Mouse (Mus musculus) testis, adult 2 months (tissue): ENCODE data around the gene Manba. TPM values are rescaled to one million over a fixed set of nuclear protein-coding genes. Genes with fewer than 3 reads are reported as not detected.
A peak's percentile ranks its signal among the peaks of the same experiment; 100 is the strongest.

Experiments
- H3K27ac ChIP-seq: fragments of 200-500 bp; 2 replicates; pipeline ENCODE4 v1.5.1; 2012; ENCODE audit warnings: low read depth, low read length; ENCODE audit not compliant: control insufficient read depth, insufficient read depth
- H3K27me3 ChIP-seq: fragments of 200-500 bp; 2 replicates; pipeline ENCODE4 v1.6.1; 2012; ENCODE audit warnings: mild to moderate bottlenecking, low read length, moderate library complexity; ENCODE audit not compliant: control insufficient read depth, insufficient read depth
- H3K36me3 ChIP-seq: fragments of 200-500 bp; 2 replicates; pipeline ENCODE4 v1.6.1; 2012; ENCODE audit warnings: mild to moderate bottlenecking, low read length; ENCODE audit not compliant: control insufficient read depth, insufficient read depth
- H3K4me1 ChIP-seq: fragments of 200-500 bp; 2 replicates; pipeline ENCODE4 v1.6.1; 2012; ENCODE audit warnings: low read length; ENCODE audit not compliant: control insufficient read depth, insufficient read depth
- H3K4me3 ChIP-seq: fragments of 200-500 bp; 2 replicates; pipeline ENCODE4 v1.5.1; 2012; ENCODE audit warnings: low read depth, mild to moderate bottlenecking, low read length, moderate library complexity, mixed read lengths; ENCODE audit not compliant: control insufficient read depth
- CTCF ChIP-seq: fragments of 200-500 bp; IDR thresholded peaks from 2 replicates; pipeline ENCODE4 v1.5.1; 2012; ENCODE audit warnings: low read depth, mild to moderate bottlenecking, inconsistent platforms, low read length, moderate library complexity; ENCODE audit not compliant: control insufficient read depth, insufficient read depth, insufficient replicate concordance
- POLR2A ChIP-seq: fragments of 200-500 bp; IDR thresholded peaks from 2 replicates; pipeline ENCODE4 v1.6.1; 2012; ENCODE audit warnings: low read depth, mild to moderate bottlenecking, inconsistent platforms, low read length, moderate library complexity; ENCODE audit not compliant: control insufficient read depth
- polyA plus RNA-seq: library from polyadenylated mRNA; depleted of rRNA; stranded (reverse); fragments of >200 nt; gene quantifications from 2 replicates; pipeline ENCODE4 v1.2.3, GENCODE M21; 2012

The Manba gene
- polyA plus RNA-seq, 1 experiment, result 8.5 TPM

DNA sequence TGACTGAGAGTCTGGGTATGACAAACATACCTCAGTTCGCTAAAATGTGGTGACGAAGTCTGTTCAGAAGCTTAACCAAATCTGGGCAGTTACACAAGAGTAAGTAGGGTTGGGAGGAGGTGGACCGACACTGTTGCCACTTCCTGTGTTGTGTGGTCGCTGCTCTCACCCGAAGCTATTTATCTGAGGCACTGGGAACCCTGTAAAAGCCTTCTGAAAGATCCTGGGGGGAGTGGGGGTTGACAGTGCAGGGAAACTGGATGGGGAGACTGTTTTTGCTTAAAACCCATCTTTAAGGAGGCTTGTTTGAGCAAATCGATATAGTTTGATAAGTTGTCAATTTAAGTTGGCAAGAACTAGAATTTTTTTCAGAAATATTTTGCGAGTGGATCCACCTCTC is 45.2 kb upstream of the Manba start:
- Histone ChIP-seq H3K27me3 (no peaks in the 10 kb centered on the region), H3K4me1 (no peaks in the 10 kb centered on the region; the same call in 1 of the 2 replicates), H3K36me3 (peaks cover 3% of the 10 kb centered on the region), H3K4me3 (peak overlapping the region; percentile 99), H3K27ac (peak overlapping the region; percentile 98)
- TF ChIP-seq POLR2A (no peak), CTCF (no peak)

GRCm38 (mm10) chr3:135440621-135441020 is 44.8 kb upstream of the Manba start:
- no peak overlapping the region for H3K27ac ChIP-seq
- no peak for TF ChIP-seq POLR2A
- TF ChIP-seq CTCF, result no peak
- H3K36me3 ChIP-seq, result peaks cover 1% of the 10 kb centered on the region

GRCm38 (mm10) chr3:135444930-135445329 is 40.5 kb upstream of the Manba start:
- Histone ChIP-seq H3K4me3 (no peak overlapping the region), H3K4me1 (no peaks in the 10 kb centered on the region; the same call in 1 of the 2 replicates), H3K36me3 (peaks cover 1% of the 10 kb centered on the region; the same call in 1 of the 2 replicates), H3K27ac (no peak overlapping the region), H3K27me3 (no peaks in the 10 kb centered on the region)
- no peak for TF ChIP-seq CTCF
- TF ChIP-seq POLR2A, result no peak

More at GRCm38 (mm10) chr3:135440621-135441020, 44.8 kb upstream of the Manba start:
- Histone ChIP-seq H3K27me3 (no peaks in the 10 kb centered on the region), H3K4me1 (no peaks in the 10 kb centered on the region; the same call in 1 of the 2 replicates), H3K4me3 (peak overlapping the region; percentile 99; the same call in 1 of the 2 replicates)

DNA sequence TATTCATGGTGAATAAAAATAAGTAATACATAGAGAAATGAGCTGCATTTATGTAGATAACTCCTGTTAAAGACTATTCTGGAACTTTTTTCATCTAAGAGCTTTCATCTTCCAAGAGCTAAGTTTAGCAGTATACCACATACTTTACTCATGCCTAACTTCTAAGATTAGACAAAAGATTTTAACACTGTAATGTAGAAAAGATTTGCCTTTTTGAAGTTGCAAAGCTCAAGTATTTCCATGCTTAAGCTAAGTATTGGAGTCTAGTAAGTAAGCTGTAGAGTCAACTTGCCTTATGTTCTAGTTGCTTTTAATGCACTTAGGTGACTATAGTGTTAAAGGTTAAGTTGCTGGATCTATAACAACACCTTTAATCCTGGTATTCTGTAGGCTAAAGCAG is 26.4 kb upstream of the Manba start:
- TF ChIP-seq POLR2A (no peak), CTCF (no peak)
- no peak overlapping the region for H3K4me3 ChIP-seq
- H3K27me3 ChIP-seq, result no peaks in the 10 kb centered on the region
- no peak overlapping the region for H3K27ac ChIP-seq
- H3K4me1 ChIP-seq, result no peaks in the 10 kb centered on the region
- peaks cover 4% of the 10 kb centered on the region for H3K36me3 ChIP-seq

- no peaks in the 10 kb centered on the region for H3K27me3 ChIP-seq
- no peak overlapping the region for H3K4me3 ChIP-seq
- H3K27ac ChIP-seq, result no peak overlapping the region
- H3K4me1 ChIP-seq, result no peaks in the 10 kb centered on the region
- no peak for TF ChIP-seq CTCF
- no peak for TF ChIP-seq POLR2A
- H3K36me3 ChIP-seq, result no peaks in the 10 kb centered on the region
Measured at GRCm38 (mm10) chr3:135468402-135468801, 17.0 kb upstream of the Manba start.

DNA sequence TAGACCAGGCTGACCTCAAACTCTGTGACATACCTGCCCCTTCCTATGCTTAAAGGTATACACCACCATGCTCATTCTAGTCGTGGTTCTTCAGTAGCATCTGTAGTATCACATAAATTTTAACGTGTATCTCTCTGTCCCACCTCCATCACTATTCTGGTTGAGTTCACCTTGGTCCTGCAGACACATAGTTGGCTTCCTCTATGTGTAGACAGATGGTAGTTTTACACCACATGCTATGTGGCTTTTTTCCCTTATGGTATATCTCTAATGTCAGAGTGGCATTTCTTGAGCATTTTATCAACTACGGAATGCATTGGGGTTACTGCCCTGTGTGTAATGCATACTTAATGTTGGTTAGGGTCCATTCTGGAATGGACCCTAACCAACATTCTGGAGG is 16.3 kb upstream of the Manba start:
- H3K4me1 ChIP-seq, result no peaks in the 10 kb centered on the region
- H3K27ac ChIP-seq, result no peak overlapping the region
- TF ChIP-seq POLR2A (no peak), CTCF (no peak)
- H3K4me3 ChIP-seq, result no peak overlapping the region
- H3K36me3 ChIP-seq, result no peaks in the 10 kb centered on the region
- H3K27me3 ChIP-seq, result no peaks in the 10 kb centered on the region

DNA sequence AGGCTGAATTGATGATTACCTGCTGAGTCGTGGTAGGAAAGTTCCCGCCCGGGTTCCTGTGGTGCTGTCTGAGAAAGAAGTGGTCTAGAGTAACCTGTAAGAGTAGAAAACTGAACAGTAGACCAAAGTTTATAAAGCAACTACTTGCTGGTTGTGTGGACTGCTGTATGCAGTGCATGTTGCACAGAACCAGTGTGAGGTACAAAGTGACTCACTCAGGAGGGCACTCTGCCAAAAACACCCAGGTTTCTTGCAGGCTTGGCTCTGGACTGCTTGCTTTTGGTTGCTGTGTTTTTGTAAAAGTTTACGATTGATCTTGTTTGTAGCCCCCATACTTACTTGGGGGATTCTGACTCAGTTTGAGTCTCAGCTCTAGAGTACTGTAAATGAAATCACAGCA is 15.4 kb upstream of the Manba start:
- TF ChIP-seq POLR2A (no peak), CTCF (no peak)
- no peak overlapping the region for H3K4me3 ChIP-seq
- H3K36me3 ChIP-seq, result no peaks in the 10 kb centered on the region
- no peaks in the 10 kb centered on the region for H3K4me1 ChIP-seq
- H3K27me3 ChIP-seq, result no peaks in the 10 kb centered on the region
- H3K27ac ChIP-seq, result no peak overlapping the region

- Histone ChIP-seq H3K27ac (no peak overlapping the region), H3K36me3 (no peaks in the 10 kb centered on the region), H3K4me3 (no peak overlapping the region), H3K4me1 (no peaks in the 10 kb centered on the region), H3K27me3 (no peaks in the 10 kb centered on the region)
- TF ChIP-seq POLR2A (no peak), CTCF (no peak)
Measured at GRCm38 (mm10) chr3:135470823-135471222, 14.6 kb upstream of the Manba start.
